Mouse (Mus musculus) midbrain, embryonic 10.5 days (tissue): ENCODE data around the gene Slc44a3. TPM values are rescaled to one million over a fixed set of nuclear protein-coding genes. Genes with fewer than 3 reads are reported as not detected.
"Not testable (repeated sequence)": the region's sequence is repeated elsewhere in the genome, so short reads cannot be mapped to it uniquely, and the experiment has no call there.

Experiments
- DNase-seq: peaks from one replicate; pipeline ENCODE4 v3.0.0-alpha.2; 2017; ENCODE audit warnings: low spot score
- H3K27ac ChIP-seq: fragments of 300-500 bp; sonication (generic); replicated peaks from 2 replicates; pipeline ENCODE4 v1.5.1; 2016; ENCODE audit warnings: mild to moderate bottlenecking
- H3K27me3 ChIP-seq: fragments of 300-500 bp; sonication (generic); 2 replicates; pipeline ENCODE4 v1.6.1; 2016; ENCODE audit warnings: low read depth, mild to moderate bottlenecking; ENCODE audit not compliant: poor library complexity, severe bottlenecking
- H3K36me3 ChIP-seq: fragments of 300-500 bp; sonication (generic); 2 replicates; pipeline ENCODE4 v1.6.1; 2016; ENCODE audit warnings: mild to moderate bottlenecking, moderate library complexity
- H3K4me1 ChIP-seq: fragments of 300-500 bp; sonication (generic); 2 replicates; pipeline ENCODE4 v1.6.1; 2016
- H3K4me3 ChIP-seq: fragments of 300-500 bp; sonication (generic); 2 replicates; pipeline ENCODE4 v1.5.1; 2016; ENCODE audit warnings: mild to moderate bottlenecking, moderate library complexity
- H3K9me3 ChIP-seq: fragments of 300-500 bp; sonication (generic); replicated peaks from 2 replicates; pipeline ENCODE4 v1.6.1; 2016; ENCODE audit warnings: mild to moderate bottlenecking
- WGBS: fragments of 180-500 bp; shearing (Covaris S2); methylation state at CpG from one replicate; pipeline ENCODE4 v1.1.7; 2016; 5-methylcytosine and 5-hydroxymethylcytosine counted together
- polyA plus RNA-seq: library from polyadenylated mRNA; unstranded; fragments of >200 nt; fragmentation: Nextera tagmentation; extraction: Ambion mirVana; gene quantifications from 2 replicates; pipeline ENCODE4 v1.2.1, GENCODE M21; 2016

The Slc44a3 gene
- polyA plus RNA-seq, 1 experiment from 2014 or later = 0.43 TPM

DNA sequence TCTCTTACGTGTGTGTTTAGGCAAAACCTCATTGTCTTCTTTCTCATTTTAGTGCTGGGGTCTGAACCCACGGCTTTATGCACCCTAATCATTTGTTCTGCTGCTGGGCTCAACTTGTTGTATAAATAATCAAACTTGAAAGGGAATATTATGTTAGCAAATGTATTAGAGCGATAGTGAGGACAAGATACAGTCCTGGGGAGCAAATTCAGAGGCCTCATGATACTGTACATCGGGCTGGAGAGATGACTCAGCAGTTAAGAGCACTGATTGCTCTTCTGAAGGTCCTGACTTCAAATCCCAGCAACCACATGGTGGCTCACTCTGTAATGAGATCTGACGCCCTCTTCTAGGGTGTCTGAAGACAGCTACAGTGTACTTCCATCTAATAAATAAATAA is 8.4 kb upstream of the Slc44a3 start:
- H3K27me3 ChIP-seq = peaks cover 20% of the 10 kb centered on the region
- H3K36me3 ChIP-seq = no peaks in the 10 kb centered on the region
- no peak for DNase-seq
- H3K27ac ChIP-seq = no peak overlapping the region
- 61% methylated on average over 5 of the region's 5 CpGs for WGBS
- no peak overlapping the region for H3K4me3 ChIP-seq
- no peaks in the 10 kb centered on the region for H3K9me3 ChIP-seq
- H3K4me1 ChIP-seq = peaks cover 20% of the 10 kb centered on the region

DNA sequence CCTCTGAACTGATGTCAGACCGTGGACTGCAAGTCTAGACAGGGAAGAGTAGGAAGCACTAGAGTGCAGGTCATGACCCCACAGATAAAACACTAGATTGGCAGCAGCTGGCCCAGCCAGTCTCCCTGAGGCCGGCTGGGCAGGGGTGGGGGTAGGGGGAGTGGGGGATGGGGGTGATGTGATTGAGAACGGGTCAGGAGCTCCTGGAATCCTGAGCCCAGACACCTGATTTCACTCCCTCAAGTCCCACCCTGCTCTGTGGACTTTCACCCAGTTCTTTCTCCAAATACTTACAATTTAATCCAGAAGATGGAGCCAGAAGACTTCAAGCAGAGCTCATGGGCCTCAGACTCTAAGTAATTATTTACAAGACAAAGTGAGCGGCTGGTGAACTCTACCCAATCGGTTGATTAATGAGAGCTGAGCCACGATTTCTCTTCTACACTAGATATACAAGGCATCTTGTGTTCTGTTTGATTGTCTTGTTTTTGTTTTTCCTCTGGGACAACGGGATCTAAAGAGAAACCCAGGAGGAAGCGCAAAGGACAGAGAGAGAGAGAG is 7.7 kb upstream of the Slc44a3 start:
- peak; percentile 55 for DNase-seq
- 12% methylated on average over 8 of the region's 8 CpGs for WGBS
- H3K9me3 ChIP-seq = no peaks in the 10 kb centered on the region
- no peaks in the 10 kb centered on the region for H3K36me3 ChIP-seq
- H3K27ac ChIP-seq = no peak overlapping the region
- no peak overlapping the region for H3K4me3 ChIP-seq
- H3K27me3 ChIP-seq = peaks cover 23% of the 10 kb centered on the region
- peaks cover 24% of the 10 kb centered on the region for H3K4me1 ChIP-seq

DNA sequence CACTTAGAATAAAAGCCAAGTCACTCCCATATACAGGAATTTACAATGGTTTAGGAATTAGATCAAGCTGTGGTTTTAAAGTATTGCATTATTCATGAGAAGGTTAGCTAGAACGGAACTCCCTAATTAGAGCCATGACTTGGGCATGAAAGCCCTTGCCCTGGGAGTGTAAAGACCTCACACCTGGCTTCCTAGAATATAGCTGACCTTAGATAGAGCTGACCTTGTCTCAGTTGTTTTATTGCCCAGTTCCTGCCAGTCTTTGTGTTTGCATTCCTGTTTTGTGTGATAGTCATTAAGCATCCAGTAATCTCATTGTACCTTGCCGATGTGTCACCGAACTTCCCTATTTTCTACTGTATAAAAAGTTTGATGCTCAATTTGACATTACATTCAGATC is 6.6 kb upstream of the Slc44a3 start:
- H3K9me3 ChIP-seq, H3K27ac ChIP-seq, H3K4me3 ChIP-seq, H3K36me3 ChIP-seq, DNase-seq: not testable (repeated sequence)
- Histone ChIP-seq H3K27me3 (peaks cover 29% of the 10 kb centered on the region), H3K4me1 (peaks cover 30% of the 10 kb centered on the region)
- 91% methylated on average over 3 of the region's 3 CpGs for WGBS

DNA sequence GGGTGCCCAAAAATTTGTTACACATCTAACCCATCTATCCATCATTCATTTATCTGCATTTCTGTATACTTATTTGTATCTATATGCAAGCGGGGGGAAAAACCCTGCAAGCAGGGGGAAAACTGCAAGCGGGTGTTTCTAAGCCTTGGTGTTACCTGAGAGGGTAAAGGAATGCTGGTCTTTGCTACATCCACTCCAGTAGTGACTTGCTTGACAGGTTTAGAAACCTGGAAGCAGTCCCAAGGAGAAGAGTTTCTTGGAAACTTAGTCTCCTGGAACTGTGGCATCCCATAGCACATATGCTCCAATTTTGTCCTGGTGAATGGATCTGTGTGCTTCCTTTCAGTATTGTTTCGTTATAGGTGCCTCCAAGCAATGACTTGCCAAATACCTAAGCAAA is 5.8 kb upstream of the Slc44a3 start:
- Histone ChIP-seq H3K36me3 (no peaks in the 10 kb centered on the region), H3K4me1 (peaks cover 29% of the 10 kb centered on the region), H3K9me3 (no peaks in the 10 kb centered on the region), H3K27me3 (peaks cover 38% of the 10 kb centered on the region), H3K4me3 (no peak overlapping the region), H3K27ac (no peak overlapping the region)
- DNase-seq = no peak
- 86% methylated on average over 3 of the region's 3 CpGs for WGBS

DNA sequence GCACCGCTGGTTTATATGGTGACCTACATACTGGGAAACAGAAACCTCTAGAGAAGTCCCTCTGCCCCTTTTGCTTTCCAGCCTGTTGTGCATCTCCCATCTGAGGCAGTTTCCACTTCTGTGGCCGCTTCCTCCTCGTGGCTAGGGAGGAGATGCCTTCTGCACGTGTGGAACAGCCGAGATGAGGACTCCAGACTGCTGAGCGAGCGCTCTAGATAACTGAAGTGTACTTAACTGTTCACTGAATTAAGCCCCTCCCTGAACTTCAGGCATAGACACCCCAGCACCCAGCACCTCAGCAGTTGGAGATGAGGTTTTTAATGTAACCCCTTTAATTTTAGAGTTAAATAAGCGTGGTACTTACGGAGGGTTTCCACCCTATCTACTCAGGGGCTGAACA is 4.6 kb upstream of the Slc44a3 start:
- Histone ChIP-seq H3K27ac (no peak overlapping the region), H3K36me3 (no peaks in the 10 kb centered on the region), H3K4me1 (peaks cover 33% of the 10 kb centered on the region), H3K4me3 (no peak overlapping the region), H3K9me3 (no peaks in the 10 kb centered on the region), H3K27me3 (peaks cover 50% of the 10 kb centered on the region)
- 85% methylated on average over 9 of the region's 9 CpGs for WGBS
- no peak for DNase-seq

DNA sequence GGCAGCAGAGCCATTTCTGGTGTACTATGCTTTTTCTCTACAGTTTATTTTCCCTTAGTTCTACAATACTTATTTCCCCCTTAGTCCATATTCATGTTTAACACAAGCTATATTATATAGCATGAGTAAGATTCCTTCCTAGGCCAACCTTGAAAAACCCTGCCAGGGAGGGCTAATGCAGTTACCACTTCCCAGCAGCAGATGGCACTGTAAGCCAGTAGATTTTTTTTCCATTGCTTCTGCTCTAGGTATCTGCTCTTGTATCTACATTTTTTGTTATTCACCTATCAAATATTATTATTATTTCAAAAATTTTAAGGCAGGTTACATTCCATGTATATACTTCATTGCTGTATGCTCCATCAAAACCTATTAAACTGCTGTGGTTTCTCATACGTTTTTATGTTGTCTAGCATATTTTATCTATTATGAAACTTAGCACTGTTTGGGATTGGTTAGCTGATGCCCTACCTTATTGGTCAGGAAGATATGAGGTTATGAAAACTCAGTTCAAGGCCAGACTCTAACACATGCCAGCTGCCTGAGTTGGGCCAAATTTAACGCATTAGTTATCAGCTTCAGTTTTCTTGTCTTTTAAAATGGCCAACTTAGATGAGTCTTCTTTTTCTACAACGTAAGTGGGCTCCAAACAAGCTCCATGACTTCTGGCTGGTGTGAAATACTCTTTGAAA is 3.8 kb upstream of the Slc44a3 start:
- WGBS = 89% methylated on average over 3 of the region's 3 CpGs
- Histone ChIP-seq H3K36me3 (no peaks in the 10 kb centered on the region), H3K27ac (no peak overlapping the region), H3K27me3 (peaks cover 58% of the 10 kb centered on the region), H3K4me3 (no peak overlapping the region), H3K4me1 (peaks cover 36% of the 10 kb centered on the region), H3K9me3 (no peaks in the 10 kb centered on the region)
- peak; percentile 58 for DNase-seq

DNA sequence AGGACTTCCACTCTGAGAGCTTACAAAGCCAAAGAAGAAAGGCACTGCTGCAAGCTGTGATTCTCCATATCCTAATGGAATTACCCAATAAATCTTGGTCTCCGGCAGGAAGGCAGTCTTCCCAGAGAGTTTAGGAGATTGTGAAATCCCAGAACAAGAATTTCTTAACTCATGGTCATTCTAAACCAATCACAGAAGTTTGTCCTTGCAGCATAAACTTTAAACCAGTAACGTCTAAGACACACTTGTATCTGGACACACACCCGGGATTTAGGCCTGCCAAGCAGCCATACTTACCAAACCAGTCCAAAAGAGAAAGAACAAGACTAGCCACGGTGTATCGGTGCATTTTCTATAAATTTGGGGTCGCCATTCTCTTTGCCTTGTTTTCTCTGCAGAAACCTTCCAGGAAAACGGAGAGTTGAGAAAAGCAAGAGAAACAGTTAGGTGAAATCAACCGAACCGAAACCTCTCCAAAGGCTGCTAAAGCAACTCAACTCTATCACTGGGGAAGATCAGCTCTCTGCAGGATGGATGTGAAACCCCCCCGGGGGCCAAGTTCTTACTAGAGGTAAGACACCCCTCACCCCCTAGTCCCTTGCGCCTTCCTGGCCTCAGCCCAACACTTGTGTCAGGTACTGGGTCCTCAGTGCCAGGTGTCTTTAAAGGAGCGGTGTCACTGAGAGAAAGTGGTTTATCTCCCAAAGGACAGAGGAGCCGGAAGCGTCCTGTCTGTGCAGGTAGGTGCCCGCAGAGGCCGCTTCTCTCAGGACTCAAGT is 645 bp downstream of the Slc44a3 start:
- Histone ChIP-seq H3K4me3 (peak overlapping the region; percentile 48), H3K27me3 (peaks cover 57% of the 10 kb centered on the region), H3K4me1 (peaks cover 24% of the 10 kb centered on the region), H3K27ac (peak overlapping the region; percentile 30; the same call in 1 of the 2 replicates), H3K9me3 (no peaks in the 10 kb centered on the region), H3K36me3 (no peaks in the 10 kb centered on the region)
- no peak for DNase-seq
- WGBS = 51% methylated on average over 16 of the region's 16 CpGs

DNA sequence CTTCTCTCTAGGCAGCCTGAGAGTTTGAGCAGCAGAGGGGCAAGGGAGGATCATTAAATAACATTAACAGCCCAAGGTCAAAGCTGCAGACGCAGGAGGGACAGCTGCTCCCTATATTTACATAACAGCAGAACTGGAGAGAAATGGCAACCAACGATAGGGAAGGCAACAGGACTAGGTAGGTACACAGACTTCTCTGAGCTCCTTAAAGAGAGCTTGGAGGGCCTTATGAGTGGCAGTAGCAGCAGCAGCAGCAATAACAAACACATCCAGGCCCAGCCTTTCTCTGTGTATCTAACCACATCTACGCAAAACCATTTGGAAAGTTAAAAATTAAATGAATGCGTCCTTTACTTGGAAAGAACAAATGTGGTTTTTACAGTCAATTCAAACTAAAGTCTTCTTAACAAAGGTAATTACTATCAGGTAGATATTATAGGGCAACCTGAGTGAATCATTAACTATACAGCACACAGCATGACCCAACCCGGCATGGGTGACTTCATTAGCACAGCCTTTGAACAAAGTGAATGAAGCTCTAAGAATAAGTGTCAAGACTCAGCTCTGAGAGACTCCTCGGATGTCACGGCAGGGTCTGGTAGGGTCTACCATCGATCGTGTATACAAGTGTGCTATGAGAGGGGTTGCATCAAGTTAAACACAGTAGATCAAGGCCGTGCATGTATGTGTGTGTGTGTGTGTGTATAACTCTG is 1.5 kb downstream of the Slc44a3 start:
- H3K27ac ChIP-seq = no peak overlapping the region
- DNase-seq = no peak
- H3K36me3 ChIP-seq = no peaks in the 10 kb centered on the region
- H3K27me3 ChIP-seq = peaks cover 53% of the 10 kb centered on the region
- no peak overlapping the region for H3K4me3 ChIP-seq
- H3K9me3 ChIP-seq = no peaks in the 10 kb centered on the region
- 77% methylated on average over 10 of the region's 10 CpGs for WGBS
- H3K4me1 ChIP-seq = peaks cover 24% of the 10 kb centered on the region

DNA sequence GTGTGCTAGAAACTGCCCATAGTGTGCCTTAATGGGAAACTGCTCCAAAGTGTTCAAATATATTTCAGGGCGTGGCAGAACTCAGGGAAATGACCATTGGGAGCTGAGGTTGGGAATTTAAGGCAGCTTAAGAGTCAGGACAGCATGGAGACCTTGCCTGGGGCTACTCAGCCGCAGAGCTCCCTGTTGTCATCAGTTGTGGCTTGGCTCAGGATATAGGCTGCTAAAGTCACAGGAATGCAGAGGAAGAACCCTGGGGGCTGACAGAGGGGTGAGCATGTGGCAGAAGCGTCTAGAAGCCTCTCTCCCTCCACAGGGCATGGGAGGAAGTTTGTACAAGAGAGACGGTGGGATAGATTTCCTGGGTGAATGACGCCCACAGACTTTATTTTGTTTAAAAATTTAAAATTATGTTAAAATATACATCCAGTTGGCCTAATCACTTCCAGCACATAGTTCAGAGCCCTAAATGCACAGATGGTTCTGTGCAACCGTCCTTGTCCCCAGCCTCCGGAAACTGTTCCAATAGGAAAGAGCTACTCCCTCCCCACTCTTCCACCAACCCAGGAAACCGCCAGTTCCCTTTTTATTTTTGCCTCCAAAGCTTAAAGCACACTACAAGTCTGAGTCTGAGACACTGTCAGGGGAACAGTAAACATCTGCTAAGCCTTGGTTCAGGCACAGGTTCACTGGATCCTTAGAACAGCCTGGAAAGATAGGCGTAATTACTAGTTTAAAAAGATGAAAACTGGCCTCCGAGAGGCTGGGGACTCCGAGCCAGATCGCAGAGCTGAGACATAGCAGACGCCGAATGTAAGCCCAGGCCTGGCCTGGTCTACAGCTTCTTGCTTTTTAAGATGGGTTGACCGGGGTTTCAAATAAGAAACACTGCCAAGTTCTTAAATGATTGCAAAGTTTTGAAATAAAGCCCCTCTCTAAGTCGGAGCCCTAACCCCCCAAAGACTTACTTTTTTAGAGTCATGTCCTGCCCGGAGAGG is 5.8 kb downstream of the Slc44a3 start:
- no peaks in the 10 kb centered on the region for H3K36me3 ChIP-seq

DNA sequence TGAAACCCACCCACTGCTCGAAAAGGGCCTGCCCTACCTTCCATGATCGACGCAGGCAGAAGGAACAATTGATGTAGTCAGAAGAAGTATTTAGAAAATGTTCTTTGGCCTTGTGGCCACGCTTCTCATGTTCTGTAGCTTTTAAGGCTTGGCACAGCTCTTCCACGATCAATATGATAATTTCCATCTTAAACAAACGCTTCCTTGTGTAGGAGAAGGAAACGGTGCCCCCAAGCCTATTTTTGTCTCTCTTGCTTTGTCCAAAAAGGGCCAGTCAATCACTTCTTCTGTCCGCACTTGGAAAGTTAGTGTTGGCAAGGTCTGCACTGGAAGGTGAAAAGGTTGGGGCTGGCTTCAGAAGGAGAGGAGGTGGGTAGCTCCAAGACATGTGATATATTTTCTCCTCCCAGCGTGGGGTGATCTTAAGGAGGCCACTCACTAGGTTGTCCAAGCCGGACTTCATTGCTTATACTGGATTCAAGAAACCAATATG is 10.5 kb downstream of the Slc44a3 start:
- no peak overlapping the region for H3K27ac ChIP-seq
- no peaks in the 10 kb centered on the region; the same call in 1 of the 2 replicates for H3K4me1 ChIP-seq
- no peaks in the 10 kb centered on the region for H3K9me3 ChIP-seq
- WGBS = 86% methylated on average over 10 of the region's 10 CpGs
- DNase-seq = no peak
- no peak overlapping the region for H3K4me3 ChIP-seq
- H3K36me3 ChIP-seq = no peaks in the 10 kb centered on the region
- no peaks in the 10 kb centered on the region for H3K27me3 ChIP-seq

More for the DNA sequence above, 5.8 kb downstream of the Slc44a3 start:
- peaks cover 5% of the 10 kb centered on the region for H3K4me1 ChIP-seq
- DNase-seq = no peak
- H3K27me3 ChIP-seq = peaks cover 19% of the 10 kb centered on the region
- no peak overlapping the region for H3K27ac ChIP-seq
- H3K9me3 ChIP-seq = no peaks in the 10 kb centered on the region
- H3K4me3 ChIP-seq = no peak overlapping the region
- 76% methylated on average over 17 of the region's 17 CpGs for WGBS

DNA sequence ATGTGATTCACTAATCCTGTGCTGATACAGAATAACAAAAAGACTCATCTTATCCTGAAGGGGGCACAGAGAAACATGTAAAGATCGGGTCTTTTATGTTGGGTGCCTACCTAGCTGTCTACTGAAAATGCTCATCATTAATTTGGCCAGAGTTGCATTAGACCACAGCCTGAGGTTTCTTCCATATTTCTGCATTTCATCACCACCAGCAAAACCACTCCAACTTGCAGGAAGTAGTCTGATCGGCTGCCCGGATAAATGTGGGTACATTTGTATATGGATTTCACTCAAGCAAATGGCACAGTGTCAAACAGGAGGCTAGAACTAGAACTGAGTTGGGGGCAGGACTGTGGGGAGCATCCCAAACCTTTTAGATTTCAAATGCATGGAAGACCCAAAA is 11.1 kb downstream of the Slc44a3 start:
- Histone ChIP-seq H3K9me3 (no peaks in the 10 kb centered on the region), H3K4me3 (no peak overlapping the region), H3K27me3 (no peaks in the 10 kb centered on the region), H3K36me3 (no peaks in the 10 kb centered on the region), H3K4me1 (no peaks in the 10 kb centered on the region; the same call in 1 of the 2 replicates), H3K27ac (no peak overlapping the region)
- no peak for DNase-seq
- 94% methylated on average over 3 of the region's 3 CpGs for WGBS
